Mouse (Mus musculus) ES-Bruce4 (cell line): ENCODE measurements around the gene Mtrex.

ENCODE experiments used
- CTCF ChIP-seq: IDR thresholded peaks from one replicate; pipeline ENCODE4 v1.8.1; 2011; ENCODE audit warnings: low read depth, low read length
- POLR2A ChIP-seq: IDR thresholded peaks from one replicate; pipeline ENCODE4 v1.8.1; 2011; ENCODE audit warnings: low read length; ENCODE audit not compliant: insufficient read depth

DNA sequence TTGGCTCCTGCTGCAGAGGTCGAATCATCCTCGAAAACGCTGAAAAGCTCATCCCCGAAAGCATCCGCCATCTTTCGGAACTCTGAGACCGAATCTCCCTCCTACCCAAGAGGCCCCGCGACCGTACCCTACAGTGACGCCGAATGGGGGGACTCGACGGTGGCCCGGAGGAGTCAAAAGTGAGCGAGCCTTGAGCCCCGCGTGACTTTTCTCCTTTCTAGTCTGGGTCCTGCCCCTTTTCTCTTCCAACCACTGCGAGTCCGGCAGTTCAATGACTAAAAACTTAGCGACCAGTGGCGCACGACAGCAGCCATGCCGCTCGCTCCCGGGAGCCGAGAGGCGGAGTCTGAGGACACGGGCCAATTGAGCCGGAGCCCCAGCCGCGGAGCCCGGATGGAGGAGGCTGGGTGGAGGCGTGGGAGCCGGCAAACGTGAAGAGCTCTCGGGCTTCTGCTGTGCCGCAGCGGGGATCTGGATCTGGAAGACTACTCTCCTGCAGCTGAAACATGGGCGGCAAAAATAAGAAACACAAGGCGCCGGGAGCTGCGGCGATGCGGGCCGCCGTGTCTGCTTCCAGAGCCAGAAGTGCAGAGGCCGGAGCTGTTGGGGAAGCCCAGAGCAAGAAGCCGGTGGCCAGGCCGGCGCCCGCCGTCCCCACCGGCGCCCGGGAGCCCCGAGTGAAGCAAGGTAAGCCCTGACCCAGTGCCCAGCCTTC is at the start of gene Mtrex, which contains the start of gene Dhx29:
- peak; percentile 44 for TF ChIP-seq POLR2A
- TF ChIP-seq CTCF: no peak
